Mouse (Mus musculus) embryonic facial prominence, embryonic 14.5 days (tissue): ENCODE data around the gene Olfr835. TPM values are rescaled to one million over a fixed set of nuclear protein-coding genes. Genes with fewer than 3 reads are reported as not detected.

Source experiments
- ATAC-seq: fragments of 200-750 bp; cut with Nextera tagmentation; 2 replicates; pipeline ENCODE4 v1.8.0; 2017; ENCODE audit warnings: low read depth, moderate number of reproducible peaks, moderate TSS enrichment
- DNase-seq: peaks from one replicate; pipeline ENCODE4 v3.0.0-alpha.2; 2015; ENCODE audit warnings: low spot score
- H3K27ac ChIP-seq: fragments of 300-500 bp; sonication (generic); replicated peaks from 2 replicates; pipeline ENCODE4 v1.5.1; 2014; ENCODE audit warnings: low read depth, mild to moderate bottlenecking, low read length, moderate library complexity
- H3K27me3 ChIP-seq: fragments of 300-500 bp; sonication (generic); replicated peaks from 2 replicates; pipeline ENCODE4 v1.6.1; 2014; ENCODE audit warnings: low read length; ENCODE audit not compliant: control insufficient read depth, insufficient read depth
- H3K36me3 ChIP-seq: fragments of 300-500 bp; sonication (generic); 2 replicates; pipeline ENCODE4 v1.6.1; 2014; ENCODE audit warnings: low read length, mixed read lengths; ENCODE audit not compliant: control insufficient read depth, insufficient read depth
- H3K4me1 ChIP-seq: fragments of 300-500 bp; sonication (generic); 2 replicates; pipeline ENCODE4 v1.6.1; 2014; ENCODE audit warnings: antibody characterized with exemption, low read length; ENCODE audit not compliant: control insufficient read depth, insufficient read depth
- H3K4me2 ChIP-seq: fragments of 300-500 bp; sonication (generic); 2 replicates; pipeline ENCODE4 v1.6.1; 2014; ENCODE audit warnings: low read depth, mild to moderate bottlenecking, low read length, moderate library complexity, mixed read lengths
- H3K4me3 ChIP-seq: fragments of 300-500 bp; sonication (generic); 2 replicates; pipeline ENCODE4 v1.5.1; 2014; ENCODE audit warnings: low read depth, mild to moderate bottlenecking, low read length
- H3K9ac ChIP-seq: fragments of 300-500 bp; sonication (generic); 2 replicates; pipeline ENCODE4 v1.6.1; 2014; ENCODE audit warnings: low read depth, mild to moderate bottlenecking, low read length, moderate library complexity, mixed read lengths
- H3K9me3 ChIP-seq: fragments of 300-500 bp; sonication (generic); 2 replicates; pipeline ENCODE4 v1.6.1; 2016; ENCODE audit warnings: low read length; ENCODE audit not compliant: control insufficient read depth
- WGBS: fragments of 180-500 bp; shearing (Covaris S2); extraction: QIAGEN DNeasy Blood & Tissue Kit; methylation state at CpG from one replicate; pipeline ENCODE4 v1.1.7; 2014; 5-methylcytosine and 5-hydroxymethylcytosine counted together
- polyA plus RNA-seq: library from polyadenylated mRNA; unstranded; fragments of >200 nt; fragmentation: Nextera tagmentation; extraction: Ambion mirVana; gene quantifications from 2 replicates; pipeline ENCODE4 v1.2.1, GENCODE M21; 2014

Gene Olfr835
- polyA plus RNA-seq, result not detected in 2 replicates

DNA sequence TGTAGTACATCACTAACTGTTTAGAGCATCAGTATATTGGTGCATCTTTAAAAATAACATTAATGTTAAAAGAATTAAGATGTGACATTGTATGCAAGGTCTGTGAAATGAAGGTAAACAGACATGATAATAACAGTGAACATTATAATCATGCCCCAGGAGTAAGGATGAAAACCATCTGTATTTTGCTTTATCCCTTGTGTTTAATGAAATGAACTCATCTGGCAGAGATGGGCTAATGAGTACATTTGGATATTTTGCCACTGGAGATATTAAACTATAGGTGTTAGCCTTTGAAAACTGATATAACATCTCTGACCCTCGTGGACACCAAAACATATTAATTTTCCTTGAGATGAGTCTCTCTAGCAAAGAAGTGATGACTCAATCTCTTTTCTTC, at the start of gene Olfr835:
Gene Olfr835 (plus strand): TSS at position 301 of the 400 bp plus-strand sequence.
- H3K4me3 ChIP-seq, result no peak within 1 kb of the TSS
- H3K4me2 ChIP-seq, result no peak within 1 kb of the TSS
- peaks cover 13% of the 10 kb centered on the region for H3K9me3 ChIP-seq
- no peaks in the 10 kb centered on the region for H3K4me1 ChIP-seq
- H3K36me3 ChIP-seq, result no peaks in the 10 kb centered on the region
- no peak for ATAC-seq
- WGBS, result 61% methylated on average over 1 of the region's 1 CpGs
- H3K27ac ChIP-seq, result no peak within 1 kb of the TSS
- H3K27me3 ChIP-seq, result no peaks in the 10 kb centered on the region
- H3K9ac ChIP-seq, result no peak within 1 kb of the TSS
- no peak for DNase-seq

DNA sequence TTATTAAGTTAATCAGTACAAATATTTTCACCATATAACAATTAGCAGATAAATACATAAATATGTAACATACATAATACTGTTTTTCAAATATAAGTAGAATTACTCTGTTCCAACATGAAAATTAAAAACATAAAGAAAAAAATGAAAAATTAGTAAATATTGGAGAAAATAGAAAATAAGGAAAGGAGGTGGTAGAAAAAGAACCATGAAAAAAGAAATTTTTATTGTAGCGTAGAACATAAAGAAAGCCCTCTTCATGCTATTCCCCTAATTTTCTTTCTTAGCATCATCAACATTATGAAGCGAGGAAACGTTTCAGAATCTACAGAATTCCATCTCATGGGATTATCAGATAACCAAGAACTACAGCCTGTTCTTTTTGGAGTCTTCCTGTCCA, 44.8 kb upstream of the Olfr835 start, which contains the start of gene Olfr834:
Gene Olfr834 (plus strand): TSS at position 301 of the 400 bp plus-strand sequence.
- Histone ChIP-seq H3K27me3 (no peaks in the 10 kb centered on the region), H3K4me2 (no peak within 1 kb of the TSS), H3K9me3 (no peaks in the 10 kb centered on the region), H3K4me3 (no peak within 1 kb of the TSS), H3K27ac (no peak within 1 kb of the TSS), H3K4me1 (no peaks in the 10 kb centered on the region), H3K36me3 (no peaks in the 10 kb centered on the region), H3K9ac (no peak within 1 kb of the TSS)
- WGBS, result 79% methylated on average over 3 of the region's 3 CpGs
- ATAC-seq (no peak), DNase-seq (no peak)

DNA sequence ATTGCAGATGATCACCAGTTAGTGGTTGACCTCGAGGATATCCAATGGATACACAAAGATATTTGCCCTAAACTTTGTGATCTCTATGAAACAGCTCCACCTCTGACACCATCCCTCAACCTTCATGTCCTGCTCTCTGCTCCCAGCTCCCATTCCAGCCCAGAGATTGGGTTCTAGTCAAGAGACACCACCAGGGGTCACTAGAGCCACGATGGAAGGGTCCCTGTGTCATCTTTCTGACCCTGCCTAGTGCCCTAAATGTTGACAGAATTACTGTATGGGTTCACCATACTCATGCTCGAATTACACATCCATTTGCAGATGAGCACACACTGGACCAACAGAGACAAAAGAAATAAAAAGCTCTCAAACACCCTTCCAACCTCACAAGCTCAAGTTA, 52.5 kb downstream of the Olfr835 start:
- 31% methylated on average over 3 of the region's 3 CpGs for WGBS
- no peak for ATAC-seq

More for the DNA sequence above, 52.5 kb downstream of the Olfr835 start:
- H3K27ac ChIP-seq, result no peak overlapping the region
- H3K4me2 ChIP-seq, result no peak overlapping the region
- no peaks in the 10 kb centered on the region for H3K36me3 ChIP-seq
- no peaks in the 10 kb centered on the region for H3K4me1 ChIP-seq
- no peak for DNase-seq
- H3K27me3 ChIP-seq, result no peaks in the 10 kb centered on the region
- H3K9me3 ChIP-seq, result 0 out of 2 replicates have a peak, but pooled peaks cover 9% of the 10 kb centered on the region
- H3K4me3 ChIP-seq, result no peak overlapping the region
- H3K9ac ChIP-seq, result no peak overlapping the region

Other genes with a start within 250 kb of the Olfr835 start
- not detected in 2 replicates for gene Olfr828, start 213.2 kb upstream of the Olfr835 start, polyA plus RNA-seq
- gene Olfr829, start 177.8 kb upstream of the Olfr835 start, polyA plus RNA-seq, result not detected in 2 replicates
- gene Olfr830, start 158.0 kb upstream of the Olfr835 start, polyA plus RNA-seq, result not detected in 2 replicates
- gene Olfr832, start 95.6 kb upstream of the Olfr835 start, polyA plus RNA-seq, result not detected in 2 replicates
- gene Olfr834, start 44.7 kb upstream of the Olfr835 start, polyA plus RNA-seq, result not detected in 2 replicates
- gene Olfr836, start 87.6 kb downstream of the Olfr835 start, polyA plus RNA-seq, result not detected in 2 replicates
- not detected in 2 replicates for gene Olfr837, start 103.6 kb downstream of the Olfr835 start, polyA plus RNA-seq
- not detected in 2 replicates for gene Olfr839-ps1, start 144.6 kb downstream of the Olfr835 start, polyA plus RNA-seq
- 0.04 TPM in 1 of 2 replicates, not detected in the other for gene Olfr843, start 219.3 kb downstream of the Olfr835 start, polyA plus RNA-seq